Mouse (Mus musculus) embryonic facial prominence, embryonic 14.5 days (tissue): Measurements from ENCODE around the gene Kcnv2. TPM values are rescaled to one million over a fixed set of nuclear protein-coding genes. Genes with fewer than 3 reads are reported as not detected.

Experiments
- ATAC-seq: fragments of 200-750 bp; cut with Nextera tagmentation; 2 replicates; pipeline ENCODE4 v1.8.0; 2017; ENCODE audit warnings: low read depth, moderate number of reproducible peaks, moderate TSS enrichment
- DNase-seq: peaks from one replicate; pipeline ENCODE4 v3.0.0-alpha.2; 2015; ENCODE audit warnings: low spot score
- H3K27ac ChIP-seq: fragments of 300-500 bp; sonication (generic); replicated peaks from 2 replicates; pipeline ENCODE4 v1.5.1; 2014; ENCODE audit warnings: low read depth, mild to moderate bottlenecking, low read length, moderate library complexity
- H3K27me3 ChIP-seq: fragments of 300-500 bp; sonication (generic); replicated peaks from 2 replicates; pipeline ENCODE4 v1.6.1; 2014; ENCODE audit warnings: low read length; ENCODE audit not compliant: control insufficient read depth, insufficient read depth
- H3K36me3 ChIP-seq: fragments of 300-500 bp; sonication (generic); 2 replicates; pipeline ENCODE4 v1.6.1; 2014; ENCODE audit warnings: low read length, mixed read lengths; ENCODE audit not compliant: control insufficient read depth, insufficient read depth
- H3K4me1 ChIP-seq: fragments of 300-500 bp; sonication (generic); 2 replicates; pipeline ENCODE4 v1.6.1; 2014; ENCODE audit warnings: antibody characterized with exemption, low read length; ENCODE audit not compliant: control insufficient read depth, insufficient read depth
- H3K4me2 ChIP-seq: fragments of 300-500 bp; sonication (generic); 2 replicates; pipeline ENCODE4 v1.6.1; 2014; ENCODE audit warnings: low read depth, mild to moderate bottlenecking, low read length, moderate library complexity, mixed read lengths
- H3K4me3 ChIP-seq: fragments of 300-500 bp; sonication (generic); 2 replicates; pipeline ENCODE4 v1.5.1; 2014; ENCODE audit warnings: low read depth, mild to moderate bottlenecking, low read length
- H3K9ac ChIP-seq: fragments of 300-500 bp; sonication (generic); 2 replicates; pipeline ENCODE4 v1.6.1; 2014; ENCODE audit warnings: low read depth, mild to moderate bottlenecking, low read length, moderate library complexity, mixed read lengths
- H3K9me3 ChIP-seq: fragments of 300-500 bp; sonication (generic); 2 replicates; pipeline ENCODE4 v1.6.1; 2016; ENCODE audit warnings: low read length; ENCODE audit not compliant: control insufficient read depth
- WGBS: fragments of 180-500 bp; shearing (Covaris S2); extraction: QIAGEN DNeasy Blood & Tissue Kit; methylation state at CpG from one replicate; pipeline ENCODE4 v1.1.7; 2014; 5-methylcytosine and 5-hydroxymethylcytosine counted together
- polyA plus RNA-seq: library from polyadenylated mRNA; unstranded; fragments of >200 nt; fragmentation: Nextera tagmentation; extraction: Ambion mirVana; gene quantifications from 2 replicates; pipeline ENCODE4 v1.2.1, GENCODE M21; 2014

Kcnv2 gene
- 0.08 TPM in 1 of 2 replicates, not detected in the other for polyA plus RNA-seq

DNA sequence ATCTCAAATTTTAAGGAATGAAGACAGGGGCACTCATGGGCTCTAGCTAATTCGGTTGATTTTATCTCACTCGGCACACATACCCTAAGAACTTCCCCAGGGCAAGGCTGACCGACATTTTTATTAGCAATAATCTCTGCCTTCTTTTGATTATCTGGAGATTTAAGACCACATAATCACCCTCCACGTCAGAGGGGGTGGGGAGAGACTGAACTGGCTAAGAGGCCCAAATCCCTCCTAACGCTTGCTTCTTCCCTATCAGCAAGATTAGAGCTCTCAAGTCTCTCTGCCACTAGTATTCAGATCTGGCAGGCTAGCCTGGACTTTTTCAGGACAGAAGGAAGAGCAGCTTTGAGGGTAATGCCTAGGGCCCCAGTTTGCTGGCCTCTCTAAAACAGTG, at the start of gene Kcnv2:
TSS of gene Kcnv2 (plus strand) at position 308 of the 400 bp plus-strand sequence.
- Histone ChIP-seq H3K9me3 (no peaks in the 10 kb centered on the region), H3K9ac (no peak within 1 kb of the TSS), H3K4me1 (no peaks in the 10 kb centered on the region), H3K4me2 (no peak within 1 kb of the TSS), H3K27me3 (peaks cover 4% of the 10 kb centered on the region; the same call in 1 of the 2 replicates), H3K4me3 (no peak within 1 kb of the TSS), H3K27ac (no peak within 1 kb of the TSS), H3K36me3 (no peaks in the 10 kb centered on the region)
- DNase-seq: no peak
- no peak for ATAC-seq
- 52% methylated on average over 5 of the region's 5 CpGs for WGBS

GRCm38 (mm10) chr19:27273385-27273784, 49.0 kb upstream of the Kcnv2 start:
- Histone ChIP-seq H3K27me3 (no peaks in the 10 kb centered on the region), H3K4me3 (no peak overlapping the region), H3K36me3 (no peaks in the 10 kb centered on the region), H3K4me2 (no peak overlapping the region), H3K4me1 (no peaks in the 10 kb centered on the region), H3K27ac (no peak overlapping the region), H3K9ac (no peak overlapping the region), H3K9me3 (no peaks in the 10 kb centered on the region)
- ATAC-seq: no peak
- 68% methylated on average over 2 of the region's 2 CpGs for WGBS
- no peak for DNase-seq

- 74% methylated on average over 1 of the region's 1 CpGs for WGBS
- no peak for ATAC-seq
Observed at GRCm38 (mm10) chr19:27274382-27274781, 48.0 kb upstream of the Kcnv2 start.

DNA sequence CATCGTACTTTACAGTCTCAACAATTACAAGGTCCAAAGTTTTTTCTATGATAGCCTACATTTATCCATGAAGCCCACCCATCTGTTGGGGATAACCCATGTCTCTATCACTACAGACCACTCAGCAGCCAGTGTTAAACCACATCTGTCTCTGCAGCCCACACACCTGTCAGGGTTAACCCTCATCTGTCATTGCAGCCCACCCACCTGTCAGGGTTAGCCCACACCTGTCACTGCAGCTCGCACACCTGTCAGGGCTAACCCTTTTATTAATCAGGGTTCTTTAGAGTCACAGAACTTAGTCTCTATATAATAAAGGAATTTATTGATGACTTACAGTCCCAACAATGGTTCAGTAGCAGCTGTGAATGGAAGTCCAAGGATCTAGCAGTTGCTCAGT, 43.2 kb upstream of the Kcnv2 start:
- WGBS: 72% methylated on average over 2 of the region's 2 CpGs
- Histone ChIP-seq H3K36me3 (no peaks in the 10 kb centered on the region), H3K9me3 (no peaks in the 10 kb centered on the region), H3K27me3 (no peaks in the 10 kb centered on the region), H3K4me1 (no peaks in the 10 kb centered on the region), H3K9ac (no peak overlapping the region), H3K4me3 (no peak overlapping the region), H3K27ac (no peak overlapping the region), H3K4me2 (no peak overlapping the region)
- no peak for DNase-seq
- ATAC-seq: no peak

More at GRCm38 (mm10) chr19:27274382-27274781, 48.0 kb upstream of the Kcnv2 start:
- no peak overlapping the region for H3K27ac ChIP-seq
- no peak overlapping the region for H3K4me2 ChIP-seq
- H3K4me3 ChIP-seq: no peak overlapping the region
- H3K9ac ChIP-seq: no peak overlapping the region
- no peak for DNase-seq
- no peaks in the 10 kb centered on the region for H3K4me1 ChIP-seq
- no peaks in the 10 kb centered on the region for H3K36me3 ChIP-seq
- H3K27me3 ChIP-seq: no peaks in the 10 kb centered on the region
- H3K9me3 ChIP-seq: no peaks in the 10 kb centered on the region

GRCm38 (mm10) chr19:27310039-27310438, 12.3 kb upstream of the Kcnv2 start:
- Histone ChIP-seq H3K9me3 (no peaks in the 10 kb centered on the region), H3K9ac (no peak overlapping the region), H3K27ac (no peak overlapping the region), H3K4me1 (no peaks in the 10 kb centered on the region), H3K4me3 (no peak overlapping the region), H3K27me3 (no peaks in the 10 kb centered on the region), H3K4me2 (no peak overlapping the region), H3K36me3 (no peaks in the 10 kb centered on the region)
- DNase-seq (no peak), ATAC-seq (no peak)
- WGBS: 90% methylated on average over 2 of the region's 2 CpGs

DNA sequence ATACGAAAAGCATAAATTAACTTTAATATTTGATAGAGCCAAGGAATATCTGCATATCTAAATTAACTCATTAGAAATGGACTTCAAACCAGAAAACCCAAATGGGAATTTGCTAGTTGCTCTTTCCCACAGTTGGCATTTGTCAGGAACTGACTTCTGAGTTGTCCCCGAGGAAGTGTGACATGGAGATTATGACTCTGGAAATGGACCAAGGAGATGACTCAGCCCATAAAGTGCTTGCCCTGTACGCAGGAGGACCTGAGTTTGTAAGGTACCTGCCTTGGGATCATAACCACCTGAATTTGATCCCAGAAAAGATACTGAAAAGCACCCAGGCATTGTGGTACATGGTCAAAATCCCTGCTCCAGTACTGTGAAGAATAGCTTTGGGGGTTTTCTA, 11.1 kb upstream of the Kcnv2 start:
- 91% methylated on average over 3 of the region's 3 CpGs for WGBS
- Histone ChIP-seq H3K4me3 (no peak overlapping the region), H3K9me3 (no peaks in the 10 kb centered on the region), H3K4me2 (no peak overlapping the region), H3K27ac (no peak overlapping the region), H3K4me1 (no peaks in the 10 kb centered on the region), H3K9ac (no peak overlapping the region), H3K36me3 (no peaks in the 10 kb centered on the region), H3K27me3 (no peaks in the 10 kb centered on the region)
- ATAC-seq (no peak), DNase-seq (no peak)

- Histone ChIP-seq H3K4me1 (peaks cover 4% of the 10 kb centered on the region; the same call in 1 of the 2 replicates), H3K9ac (no peak overlapping the region), H3K4me2 (no peak overlapping the region), H3K9me3 (no peaks in the 10 kb centered on the region), H3K4me3 (no peak overlapping the region), H3K27ac (no peak overlapping the region), H3K27me3 (no peaks in the 10 kb centered on the region), H3K36me3 (no peaks in the 10 kb centered on the region)
- WGBS: 90% methylated on average over 11 of the region's 11 CpGs
- ATAC-seq (no peak), DNase-seq (no peak)
Observed at GRCm38 (mm10) chr19:27312266-27313079, 9.9 kb upstream of the Kcnv2 start.

DNA sequence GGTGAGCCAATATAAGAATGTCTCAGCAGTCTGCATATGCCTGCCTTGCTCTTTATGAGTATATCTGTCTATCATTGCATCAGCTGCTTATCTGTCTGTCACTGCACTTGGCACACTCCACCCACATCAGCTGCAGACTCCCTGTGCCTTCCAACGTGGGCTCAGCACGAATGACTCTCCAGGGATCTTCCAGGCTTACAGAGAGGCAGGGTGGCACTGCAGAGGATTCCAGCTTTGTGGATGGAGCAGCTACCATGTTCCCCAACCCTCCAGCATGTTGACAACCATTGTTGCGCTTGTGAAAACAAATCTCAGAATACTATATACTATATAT, 9.3 kb upstream of the Kcnv2 start:
- Histone ChIP-seq H3K4me2 (no peak overlapping the region), H3K27ac (no peak overlapping the region), H3K9me3 (no peaks in the 10 kb centered on the region), H3K4me3 (no peak overlapping the region), H3K4me1 (peaks cover 4% of the 10 kb centered on the region; the same call in 1 of the 2 replicates), H3K36me3 (no peaks in the 10 kb centered on the region), H3K27me3 (no peaks in the 10 kb centered on the region), H3K9ac (no peak overlapping the region)
- no peak for ATAC-seq
- 70% methylated on average over 3 of the region's 3 CpGs for WGBS
- no peak for DNase-seq
